ENCODE assay signal across 8 mouse cellular contexts in the genomic region with DNA sequence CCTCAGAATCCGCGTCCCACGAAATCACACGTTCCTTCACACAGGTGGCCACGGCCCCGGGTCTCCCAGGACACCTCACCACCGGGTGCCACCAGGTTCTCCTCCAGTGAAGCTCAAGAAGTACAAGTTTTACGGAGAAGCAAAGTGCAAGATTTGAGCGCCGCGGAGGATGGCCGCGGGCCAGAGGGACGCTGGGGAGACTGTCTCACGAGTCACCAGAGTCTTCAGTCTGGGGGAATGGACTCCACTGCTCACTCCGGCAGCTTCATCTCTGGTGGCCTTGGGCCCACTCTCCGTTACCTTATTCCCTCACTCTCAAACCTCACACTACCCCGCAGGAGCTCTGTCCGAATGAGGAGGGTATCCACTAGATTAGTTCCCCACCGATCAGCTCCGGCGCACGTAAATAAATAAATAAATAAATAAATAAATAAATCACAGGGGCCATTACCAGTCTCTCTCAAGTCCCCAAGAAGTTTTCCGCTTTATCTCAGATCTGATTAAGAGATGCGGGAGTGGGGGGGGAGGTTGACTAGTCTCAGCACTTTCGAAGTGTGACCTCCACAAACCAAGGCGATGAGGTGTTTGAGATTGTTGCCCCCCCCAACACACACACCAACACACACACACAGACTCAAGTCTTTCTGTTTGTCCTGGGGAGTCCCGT. TPM values are rescaled to one million over a fixed set of nuclear protein-coding genes. Genes with fewer than 3 reads are reported as not detected.
DNase-seq lines count a peak whose midpoint lies in the region; ATAC-seq and TF ChIP-seq lines count a peak whose summit lies in the region.

No protein-coding gene starts in this region.

- no peaks in the 10 kb centered on the region for H3K9me3 ChIP-seq in limb, embryonic 10.5 days (replicated peaks)
- no peaks in the 10 kb centered on the region for H3K9me3 ChIP-seq in midbrain, embryonic 15.5 days

- TF ChIP-seq CTCF in spleen, adult 2 months (IDR thresholded peaks at IDR 0.05; ENCODE audit: extremely low read depth, insufficient read depth, insufficient read length, insufficient replicate concordance), result no peak

- peak overlapping the region; percentile 65 for H3K9ac ChIP-seq in midbrain, embryonic 15.5 days

- no peak overlapping the region; the same call in 1 of the 2 replicates for H3K27ac ChIP-seq in spleen, adult 2 months (ENCODE audit: insufficient read depth, low read length)
- peak overlapping the region; percentile 99 for H3K27ac ChIP-seq in limb, embryonic 10.5 days
- H3K27ac ChIP-seq in midbrain, embryonic 15.5 days, result no peak overlapping the region

- 4% methylated on average over 28 of the region's 28 CpGs for WGBS in spleen, adult 2 months
- under 1% methylated on average over 28 of the region's 28 CpGs for WGBS in limb, embryonic 10.5 days
- WGBS in midbrain, embryonic 15.5 days, result under 1% methylated on average over 28 of the region's 28 CpGs

- peak overlapping the region; percentile 99 for H3K4me3 ChIP-seq in spleen, adult 2 months (ENCODE audit: extremely low read depth, insufficient read depth, insufficient read length)
- peak overlapping the region; percentile 95 for H3K4me3 ChIP-seq in limb, embryonic 10.5 days
- peak overlapping the region; percentile 60 for H3K4me3 ChIP-seq in midbrain, embryonic 15.5 days

- H3K4me1 ChIP-seq in spleen, adult 2 months (ENCODE audit: control insufficient read depth, insufficient read depth, insufficient read length), result peaks cover 18% of the 10 kb centered on the region
- peaks cover 74% of the 10 kb centered on the region for H3K4me1 ChIP-seq in limb, embryonic 10.5 days
- peaks cover 63% of the 10 kb centered on the region for H3K4me1 ChIP-seq in midbrain, embryonic 15.5 days

- TF ChIP-seq POLR2A in spleen, adult 2 months (IDR thresholded peaks at IDR 0.05; ENCODE audit: low read depth, low read length), result no peak

- peak overlapping the region; percentile 98 for H3K4me2 ChIP-seq in midbrain, embryonic 15.5 days

- peaks cover 1% of the 10 kb centered on the region; the same call in 1 of the 2 replicates for H3K36me3 ChIP-seq in spleen, adult 2 months (ENCODE audit: control insufficient read depth, insufficient read depth, low read length)
- H3K36me3 ChIP-seq in limb, embryonic 10.5 days, result peaks cover 34% of the 10 kb centered on the region
- H3K36me3 ChIP-seq in midbrain, embryonic 15.5 days (replicated peaks), result no peaks in the 10 kb centered on the region

- peak in 1 of 2 experiments; percentile 20 for DNase-seq in spleen, adult 2 months (ENCODE audit: low read depth in 1 of 2, low spot score in 2 of 2)
- DNase-seq in spleen, adult 12 weeks (ENCODE audit: low spot score), result no peak
- peak; percentile 73 for DNase-seq in embryo, embryonic 9.5 days (ENCODE audit: extremely low spot score)
- DNase-seq in heart, postnatal 4 days, result peak; percentile 52
- DNase-seq in limb, embryonic 10.5 days (ENCODE audit: low spot score), result peak; percentile 64
- peak; percentile 41 to 44 for DNase-seq in thymus, postnatal 36 days
- DNase-seq in layer of hippocampus, postnatal 10 days (ENCODE audit: low spot score in 2 of 2), result no peak

- H3K27me3 ChIP-seq in spleen, adult 2 months (ENCODE audit: control insufficient read depth, insufficient read depth, low read length), result no peaks in the 10 kb centered on the region
- peaks cover 48% of the 10 kb centered on the region for H3K27me3 ChIP-seq in limb, embryonic 10.5 days (ENCODE audit: low read depth, poor library complexity, severe bottlenecking)
- peaks cover 6% of the 10 kb centered on the region for H3K27me3 ChIP-seq in midbrain, embryonic 15.5 days (replicated peaks)

- ATAC-seq in midbrain, embryonic 15.5 days (replicated peaks), result no peak

RNA-seq across cellular contexts. Expression of gene Foxp4, which starts 1.3 kb away (rescaled TPM):
- polyA plus RNA-seq in spleen, adult 2 months (2012; rRNA removed), result 62.0 and 97.7 TPM in 2 replicates
- 10 to 100 TPM; 18.1 to 19.6 TPM for total RNA-seq in heart, postnatal 4 days (2021)
- 23.2 and 27.2 TPM in 2 replicates for polyA plus RNA-seq in limb, embryonic 10.5 days (2016; fragmentation: Nextera tagmentation; extraction: Ambion mirVana)
- 43.3 and 46.6 TPM in 2 replicates for polyA plus RNA-seq in midbrain, embryonic 15.5 days (2015; fragmentation: Nextera tagmentation; extraction: Ambion mirVana)
- total RNA-seq in layer of hippocampus, postnatal 10 days (2021), result 10 to 100 TPM; 51.1 to 57.6 TPM

Comparison
In these comparisons a context has a peak if more than half of its experiments do, and no peak if none do; other contexts are left out.
1. DNase-seq: peak in embryo, embryonic 9.5 days (single experiment), heart, postnatal 4 days (single experiment), limb, embryonic 10.5 days (single experiment) and thymus, postnatal 36 days (2 of 2); none in spleen, adult 12 weeks (single experiment) and layer of hippocampus, postnatal 10 days (0 of 2).
2. Peak in every context shown above with its lines, with median percentiles within 50 percentile points of each other: H3K4me3 ChIP-seq.